Mouse (Mus musculus) midbrain, embryonic 14.5 days (tissue): ENCODE results near the gene Zmynd8. TPM values are rescaled to one million over a fixed set of nuclear protein-coding genes. Genes with fewer than 3 reads are reported as not detected.
A peak's percentile ranks its signal among the peaks of the same experiment; 100 is the strongest.

ENCODE experiments used
- ATAC-seq: fragments of 200-750 bp; cut with Nextera tagmentation; 2 replicates; pipeline ENCODE4 v1.8.0; 2017; ENCODE audit warnings: moderate number of reproducible peaks, moderate library complexity; ENCODE audit not compliant: low FRiP score, low TSS enrichment
- DNase-seq: peaks from one replicate; pipeline ENCODE4 v3.0.0-alpha.2; 2015
- H3K27ac ChIP-seq: fragments of 300-500 bp; sonication (generic); replicated peaks from 2 replicates; pipeline ENCODE4 v1.5.1; 2014; ENCODE audit warnings: mild to moderate bottlenecking, low read depth, low read length, moderate library complexity
- H3K27me3 ChIP-seq: fragments of 300-500 bp; sonication (generic); 2 replicates; pipeline ENCODE4 v1.6.1; 2014; ENCODE audit warnings: low read length, control low read depth, mixed read lengths; ENCODE audit not compliant: control insufficient read depth, insufficient read depth
- H3K36me3 ChIP-seq: fragments of 300-500 bp; sonication (generic); 2 replicates; pipeline ENCODE4 v1.6.1; 2014; ENCODE audit warnings: low read length, control low read depth; ENCODE audit not compliant: control insufficient read depth, insufficient read depth
- H3K4me1 ChIP-seq: fragments of 300-500 bp; sonication (generic); 2 replicates; pipeline ENCODE4 v1.6.1; 2014; ENCODE audit warnings: mild to moderate bottlenecking, antibody characterized with exemption, low read length, control low read depth; ENCODE audit not compliant: control insufficient read depth, insufficient read depth
- H3K4me2 ChIP-seq: fragments of 300-500 bp; sonication (generic); 2 replicates; pipeline ENCODE4 v1.6.1; 2014; ENCODE audit warnings: mild to moderate bottlenecking, low read length, moderate library complexity
- H3K4me3 ChIP-seq: fragments of 300-500 bp; sonication (generic); replicated peaks from 2 replicates; pipeline ENCODE4 v1.5.1; 2014; ENCODE audit warnings: low read depth, low read length
- H3K9ac ChIP-seq: fragments of 300-500 bp; sonication (generic); replicated peaks from 2 replicates; pipeline ENCODE4 v1.6.1; 2014; ENCODE audit warnings: mild to moderate bottlenecking, low read length, moderate library complexity
- H3K9me3 ChIP-seq: fragments of 300-500 bp; sonication (generic); 2 replicates; pipeline ENCODE4 v1.6.1; 2016; ENCODE audit warnings: low read length, control low read depth, mixed read lengths; ENCODE audit not compliant: control insufficient read depth
- WGBS: fragments of 180-500 bp; shearing (Covaris S2); extraction: QIAGEN DNeasy Blood & Tissue Kit; methylation state at CpG from one replicate; pipeline ENCODE4 v1.1.7; 2014; 5-methylcytosine and 5-hydroxymethylcytosine counted together
- polyA plus RNA-seq: library from polyadenylated mRNA; unstranded; fragments of >200 nt; fragmentation: Nextera tagmentation; extraction: Ambion mirVana; gene quantifications from 2 replicates; pipeline ENCODE4 v1.2.1, GENCODE M21; 2014

Gene Zmynd8
- polyA plus RNA-seq = 64.4 and 67.8 TPM in 2 replicates

DNA sequence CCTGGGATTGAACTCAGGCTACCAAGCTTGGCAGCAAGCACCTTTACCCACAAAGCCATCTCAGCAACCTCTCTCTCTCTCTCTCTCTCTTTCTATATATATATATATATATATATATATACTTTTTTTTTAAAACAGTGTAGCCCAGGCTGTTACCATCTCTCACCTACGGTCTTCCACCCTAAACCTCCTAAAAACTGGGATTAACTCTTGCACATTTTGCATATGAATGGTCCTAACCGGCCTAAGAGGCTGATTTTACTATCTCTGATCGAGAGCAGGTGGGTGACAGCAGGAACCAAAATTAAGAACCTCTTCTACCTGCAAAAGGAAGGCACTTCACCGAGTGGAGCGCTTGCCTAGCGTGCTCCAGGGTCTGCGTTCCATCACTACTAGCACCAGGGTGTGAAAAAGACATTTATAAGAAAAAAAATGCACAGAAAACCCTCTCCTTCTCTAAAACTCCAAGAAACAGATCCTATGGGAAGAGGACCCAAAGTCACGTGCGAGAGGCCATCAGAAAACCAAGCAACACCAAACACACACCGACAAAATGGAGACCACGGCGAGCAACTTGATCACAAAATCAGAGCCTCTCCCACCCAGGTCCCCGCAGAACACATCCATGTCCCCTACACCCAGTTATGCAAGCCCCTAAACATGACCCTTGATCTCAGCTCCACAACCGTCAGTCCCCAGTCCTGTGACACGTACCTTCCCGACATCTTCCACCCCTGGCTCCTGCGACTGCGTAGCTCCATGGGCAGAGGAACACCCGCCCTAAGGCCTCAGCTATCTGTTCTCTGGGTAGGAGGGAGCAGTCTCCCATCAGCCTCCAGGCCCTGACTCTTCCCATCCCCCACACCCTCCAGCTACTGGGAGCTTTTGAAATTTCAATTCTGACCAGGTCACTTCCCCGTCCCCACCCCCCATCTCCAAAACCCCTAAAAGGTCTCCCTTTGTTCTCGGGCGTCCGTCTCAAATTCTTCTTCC, at the start of gene Zmynd8:
TSS of gene Zmynd8 (minus strand) at position 815 of the 993 bp plus-strand sequence.
- Histone ChIP-seq H3K9me3 (no peaks in the 10 kb centered on the region), H3K27me3 (no peaks in the 10 kb centered on the region), H3K4me3 (no peak within 1 kb of the TSS), H3K4me1 (peaks cover 6% of the 10 kb centered on the region), H3K27ac (no peak within 1 kb of the TSS), H3K9ac (no peak within 1 kb of the TSS), H3K36me3 (no peaks in the 10 kb centered on the region), H3K4me2 (no peak within 1 kb of the TSS)
- WGBS = 26% methylated on average over 23 of the region's 23 CpGs
- ATAC-seq (no peak), DNase-seq (peak; percentile 13)

GRCm38 (mm10) chr2:165948007-165948406, 49.2 kb upstream of the Zmynd8 start:
- Histone ChIP-seq H3K4me1 (no peaks in the 10 kb centered on the region), H3K9ac (no peak overlapping the region), H3K4me3 (no peak overlapping the region), H3K36me3 (no peaks in the 10 kb centered on the region), H3K27me3 (no peaks in the 10 kb centered on the region), H3K4me2 (no peak overlapping the region), H3K27ac (no peak overlapping the region), H3K9me3 (no peaks in the 10 kb centered on the region)
- WGBS = 61% methylated on average over 1 of the region's 1 CpGs
- ATAC-seq (no peak), DNase-seq (no peak)

- no peak overlapping the region for H3K27ac ChIP-seq
- 94% methylated on average over 1 of the region's 1 CpGs for WGBS
- DNase-seq (no peak), ATAC-seq (no peak)
- no peaks in the 10 kb centered on the region for H3K4me1 ChIP-seq
- H3K9me3 ChIP-seq = no peaks in the 10 kb centered on the region
- no peak overlapping the region for H3K4me3 ChIP-seq
- H3K27me3 ChIP-seq = no peaks in the 10 kb centered on the region
- no peak overlapping the region for H3K9ac ChIP-seq
- no peak overlapping the region for H3K4me2 ChIP-seq
- H3K36me3 ChIP-seq = no peaks in the 10 kb centered on the region
Observed at GRCm38 (mm10) chr2:165946046-165946564, 47.3 kb upstream of the Zmynd8 start.

DNA sequence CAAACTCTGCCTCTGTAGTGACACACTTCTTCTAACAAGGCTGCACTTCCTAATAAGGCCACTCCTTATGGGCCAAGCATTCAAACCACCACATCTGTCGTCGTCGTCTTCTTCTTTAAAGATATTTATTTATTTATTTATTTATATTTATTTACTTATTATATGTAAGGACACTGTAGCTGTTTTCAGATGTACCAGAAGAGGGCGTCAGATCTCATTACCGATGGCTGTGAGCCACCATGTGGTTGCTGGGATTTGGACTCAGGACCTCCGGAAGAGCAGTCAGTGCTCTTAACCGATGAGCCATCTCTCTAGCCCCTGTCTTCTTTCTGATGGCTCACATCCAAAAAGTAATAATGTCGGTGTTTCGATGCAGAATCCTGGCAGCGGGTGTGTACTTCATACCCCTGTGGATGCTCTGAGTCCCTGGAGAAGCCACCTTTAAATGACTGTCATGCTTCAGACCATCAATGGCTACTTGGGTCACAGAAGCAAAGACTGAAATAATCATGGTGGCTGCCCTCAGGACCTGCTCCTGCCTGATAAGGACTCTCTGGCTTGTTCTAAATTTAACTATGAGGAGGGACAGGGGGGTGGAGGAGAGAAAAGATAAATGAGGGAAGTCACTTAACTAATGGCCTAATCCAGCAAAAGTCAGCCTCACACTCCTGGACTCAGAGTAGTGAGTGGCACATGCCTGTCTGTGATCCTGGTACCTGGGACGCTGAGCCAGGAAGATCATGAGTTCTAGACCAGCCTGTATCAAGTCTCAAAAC, 45.9 kb upstream of the Zmynd8 start:
- Histone ChIP-seq H3K4me3 (no peak overlapping the region), H3K27me3 (no peaks in the 10 kb centered on the region), H3K4me2 (no peak overlapping the region), H3K9ac (no peak overlapping the region), H3K4me1 (no peaks in the 10 kb centered on the region), H3K36me3 (no peaks in the 10 kb centered on the region), H3K9me3 (no peaks in the 10 kb centered on the region), H3K27ac (no peak overlapping the region)
- no peak for DNase-seq
- 81% methylated on average over 11 of the region's 11 CpGs for WGBS
- no peak for ATAC-seq

GRCm38 (mm10) chr2:165943113-165943512, 44.3 kb upstream of the Zmynd8 start:
- Histone ChIP-seq H3K4me1 (no peaks in the 10 kb centered on the region), H3K9ac (no peak overlapping the region), H3K9me3 (no peaks in the 10 kb centered on the region), H3K4me2 (no peak overlapping the region), H3K4me3 (no peak overlapping the region), H3K36me3 (no peaks in the 10 kb centered on the region), H3K27ac (no peak overlapping the region), H3K27me3 (no peaks in the 10 kb centered on the region)
- 96% methylated on average over 2 of the region's 2 CpGs for WGBS
- DNase-seq (no peak), ATAC-seq (no peak)

DNA sequence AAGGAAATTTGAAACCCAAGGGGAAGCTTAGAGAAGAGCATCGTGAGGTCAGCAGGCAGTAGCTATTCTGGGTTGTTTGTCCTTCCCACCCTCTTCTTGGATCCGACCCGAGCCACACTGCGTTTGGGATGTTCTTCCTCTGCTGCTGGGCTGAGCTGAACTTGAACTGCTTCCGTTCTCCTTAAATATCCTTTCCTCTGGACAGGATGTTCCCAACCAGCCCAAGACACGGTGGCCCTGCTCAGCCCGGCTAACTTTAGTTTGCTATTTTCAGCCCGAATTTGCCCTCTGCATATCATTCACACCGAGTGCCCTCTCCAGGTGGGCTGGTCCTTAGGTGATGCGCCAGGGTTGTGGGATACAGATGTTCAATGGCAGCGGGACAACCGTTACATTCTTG, 37.3 kb upstream of the Zmynd8 start:
- H3K36me3 ChIP-seq = no peaks in the 10 kb centered on the region
- WGBS = 76% methylated on average over 12 of the region's 12 CpGs
- H3K27ac ChIP-seq = no peak overlapping the region
- DNase-seq (no peak), ATAC-seq (no peak)
- H3K9me3 ChIP-seq = no peaks in the 10 kb centered on the region
- H3K9ac ChIP-seq = no peak overlapping the region
- H3K27me3 ChIP-seq = no peaks in the 10 kb centered on the region
- no peak overlapping the region for H3K4me2 ChIP-seq
- no peak overlapping the region for H3K4me3 ChIP-seq
- H3K4me1 ChIP-seq = no peaks in the 10 kb centered on the region

GRCm38 (mm10) chr2:165927705-165928104, 28.9 kb upstream of the Zmynd8 start:
- Histone ChIP-seq H3K4me2 (no peak overlapping the region), H3K9ac (no peak overlapping the region), H3K9me3 (no peaks in the 10 kb centered on the region; the same call in 1 of the 2 replicates), H3K27ac (no peak overlapping the region), H3K4me1 (no peaks in the 10 kb centered on the region), H3K36me3 (no peaks in the 10 kb centered on the region), H3K4me3 (no peak overlapping the region), H3K27me3 (no peaks in the 10 kb centered on the region)
- ATAC-seq (no peak), DNase-seq (no peak)
- 93% methylated on average over 16 of the region's 16 CpGs for WGBS

DNA sequence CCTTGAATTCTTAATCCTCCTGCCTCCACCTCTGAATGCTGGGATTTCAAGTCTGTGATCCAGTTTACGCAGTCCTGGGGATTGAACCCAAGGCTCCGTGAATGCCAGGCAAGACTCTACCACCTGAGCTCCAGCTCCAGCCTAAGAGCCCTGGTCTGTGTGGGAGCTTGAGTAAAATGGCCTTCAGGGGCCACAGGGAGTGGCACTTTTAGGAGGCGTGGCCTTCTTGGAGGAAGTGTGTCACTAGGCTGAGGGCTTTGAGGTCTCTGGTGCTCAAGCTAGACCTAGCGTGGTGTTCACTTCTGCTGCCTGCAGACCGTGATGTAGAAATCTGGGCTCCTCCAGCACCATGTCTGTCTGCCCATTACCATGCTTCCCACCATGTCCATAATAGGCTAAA, 27.4 kb upstream of the Zmynd8 start:
- ATAC-seq = no peak
- no peak for DNase-seq
- no peak overlapping the region for H3K27ac ChIP-seq
- no peaks in the 10 kb centered on the region for H3K27me3 ChIP-seq
- no peak overlapping the region for H3K4me2 ChIP-seq
- H3K4me3 ChIP-seq = no peak overlapping the region
- H3K9ac ChIP-seq = no peak overlapping the region
- H3K9me3 ChIP-seq = no peaks in the 10 kb centered on the region; the same call in 1 of the 2 replicates
- WGBS = 97% methylated on average over 5 of the region's 5 CpGs
- no peaks in the 10 kb centered on the region for H3K36me3 ChIP-seq
- no peaks in the 10 kb centered on the region for H3K4me1 ChIP-seq
